Mouse (Mus musculus) ovary, adult 10 weeks (tissue): Measurements from ENCODE around the gene Olfr945. TPM values are rescaled to one million over a fixed set of nuclear protein-coding genes. Genes with fewer than 3 reads are reported as not detected.

ENCODE experiments used
- polyA plus RNA-seq: library from polyadenylated mRNA; stranded (reverse); fragments of 350-450 nt; fragmentation: Illumina TruSeq; extraction: RNeasy Lipid Tissue Mini Kit (QIAGEN cat#74804); gene quantifications from one replicate; pipeline ENCODE4 v1.2.3, GENCODE M21; 2014

Olfr945 gene
- polyA plus RNA-seq: not detected

GRCm38 (mm10) chr9:39276718-39277117 is at the start of gene Olfr945:
Gene Olfr945, minus strand, starts transcription at chr9:39276818.

DNA sequence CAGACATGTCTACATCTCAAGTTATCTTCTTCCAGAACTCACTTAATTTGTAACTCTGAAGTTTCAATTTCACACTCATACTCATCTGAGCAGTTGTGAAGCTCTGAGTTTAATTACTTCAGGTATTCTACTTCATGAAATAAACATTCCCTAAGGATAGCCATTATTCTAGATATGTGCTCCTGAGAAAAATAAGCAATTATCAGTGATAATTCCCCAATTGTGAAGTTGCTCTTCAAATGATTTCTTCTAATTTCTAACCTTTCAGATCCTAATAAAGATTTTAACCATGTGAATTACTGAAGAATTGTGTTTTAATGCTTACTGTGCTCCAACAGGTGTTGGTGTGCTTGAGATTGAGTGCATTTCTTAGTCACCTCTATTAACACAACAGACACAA is 49.3 kb upstream of the Olfr945 start, which contains the start of gene Olfr948:
TSS of gene Olfr948 (minus strand) at position 101 of the 400 bp plus-strand sequence.

GRCm38 (mm10) chr9:39249894-39250293 is 26.7 kb downstream of the Olfr945 start, which contains the start of gene Olfr1537:
Gene Olfr1537, minus strand, starts transcription at chr9:39249994.

Other genes with a start within 250 kb of the Olfr945 start
- not detected for gene Olfr937, start 211.9 kb downstream of the Olfr945 start, polyA plus RNA-seq
- not detected for gene Olfr938, start 197.9 kb downstream of the Olfr945 start, polyA plus RNA-seq
- not detected for gene Olfr27, start 148.7 kb downstream of the Olfr945 start, polyA plus RNA-seq
- gene Olfr943, start 110.5 kb downstream of the Olfr945 start, polyA plus RNA-seq: not detected
- not detected for gene Olfr944, start 74.9 kb downstream of the Olfr945 start, polyA plus RNA-seq
- gene Olfr1537, start 26.8 kb downstream of the Olfr945 start, polyA plus RNA-seq: not detected
- not detected for gene Olfr948, start 49.2 kb upstream of the Olfr945 start, polyA plus RNA-seq
- not detected for gene Olfr951, start 110.6 kb upstream of the Olfr945 start, polyA plus RNA-seq
- gene Olfr952, start 150.3 kb upstream of the Olfr945 start, polyA plus RNA-seq: not detected
- gene Olfr954, start 179.9 kb upstream of the Olfr945 start, polyA plus RNA-seq: not detected
- not detected for gene Olfr955, start 195.1 kb upstream of the Olfr945 start, polyA plus RNA-seq
- gene Olfr44, start 217.2 kb upstream of the Olfr945 start, polyA plus RNA-seq: not detected
- gene Olfr957, start 239.0 kb upstream of the Olfr945 start, polyA plus RNA-seq: not detected